Mouse (Mus musculus) midbrain, embryonic 16.5 days (tissue): ENCODE measurements around the gene Prr15l. TPM values are rescaled to one million over a fixed set of nuclear protein-coding genes. Genes with fewer than 3 reads are reported as not detected.

ENCODE experiments used
- ATAC-seq: fragments of 200-750 bp; cut with Nextera tagmentation; 2 replicates; pipeline ENCODE4 v1.8.0; 2017; ENCODE audit warnings: moderate TSS enrichment
- H3K27ac ChIP-seq: fragments of 300-500 bp; sonication (generic); 2 replicates; pipeline ENCODE4 v1.5.1; 2014; ENCODE audit warnings: mild to moderate bottlenecking, low read length, mixed read lengths
- H3K27me3 ChIP-seq: fragments of 300-500 bp; sonication (generic); 2 replicates; pipeline ENCODE4 v1.6.1; 2014; ENCODE audit warnings: low read depth, low read length, mixed read lengths; ENCODE audit not compliant: control insufficient read depth, insufficient read depth
- H3K36me3 ChIP-seq: fragments of 300-500 bp; sonication (generic); 2 replicates; pipeline ENCODE4 v1.6.1; 2014; ENCODE audit warnings: mild to moderate bottlenecking, low read length, moderate library complexity, mixed read lengths; ENCODE audit not compliant: control insufficient read depth, insufficient read depth
- H3K4me1 ChIP-seq: fragments of 300-500 bp; sonication (generic); 2 replicates; pipeline ENCODE4 v1.6.1; 2014; ENCODE audit warnings: mild to moderate bottlenecking, low read length, mixed read lengths; ENCODE audit not compliant: control insufficient read depth, insufficient read depth
- H3K4me2 ChIP-seq: fragments of 300-500 bp; sonication (generic); 2 replicates; pipeline ENCODE4 v1.6.1; 2014; ENCODE audit warnings: mild to moderate bottlenecking, low read length, mixed read lengths
- H3K4me3 ChIP-seq: fragments of 300-500 bp; sonication (generic); 2 replicates; pipeline ENCODE4 v1.5.1; 2014; ENCODE audit warnings: low read depth, mild to moderate bottlenecking, low read length, moderate library complexity, mixed read lengths
- H3K9ac ChIP-seq: fragments of 300-500 bp; sonication (generic); 2 replicates; pipeline ENCODE4 v1.6.1; 2014; ENCODE audit warnings: low read depth, low read length, mixed read lengths
- H3K9me3 ChIP-seq: fragments of 300-500 bp; sonication (generic); replicated peaks from 2 replicates; pipeline ENCODE4 v1.6.1; 2014; ENCODE audit warnings: mild to moderate bottlenecking, low read length, mixed read lengths; ENCODE audit not compliant: control insufficient read depth, poor library complexity, severe bottlenecking
- WGBS: fragments of 180-500 bp; shearing (Covaris S2); extraction: QIAGEN DNeasy Blood & Tissue Kit; methylation state at CpG from one replicate; pipeline ENCODE4 v1.1.7; 2014; 5-methylcytosine and 5-hydroxymethylcytosine counted together
- polyA plus RNA-seq: library from polyadenylated mRNA; unstranded; fragments of >200 nt; fragmentation: Nextera tagmentation; extraction: Ambion mirVana; gene quantifications from 2 replicates; pipeline ENCODE4 v1.2.1, GENCODE M21; 2015

The Prr15l gene
- polyA plus RNA-seq, 1 experiment from 2014 or later, result 0.51 TPM

GRCm38 (mm10) chr11:96952896-96953295 is 25.0 kb downstream of the Prr15l start:
- Histone ChIP-seq H3K4me2 (no peak overlapping the region), H3K9me3 (no peaks in the 10 kb centered on the region), H3K27ac (no peak overlapping the region), H3K36me3 (peaks cover 27% of the 10 kb centered on the region), H3K4me1 (no peaks in the 10 kb centered on the region), H3K9ac (no peak overlapping the region), H3K27me3 (no peaks in the 10 kb centered on the region), H3K4me3 (no peak overlapping the region)
- ATAC-seq, result no peak
- 80% methylated on average over 6 of the region's 6 CpGs for WGBS

- Histone ChIP-seq H3K4me3 (no peak overlapping the region), H3K4me2 (no peak overlapping the region), H3K27ac (no peak overlapping the region), H3K9ac (no peak overlapping the region), H3K36me3 (peaks cover 30% of the 10 kb centered on the region), H3K4me1 (no peaks in the 10 kb centered on the region), H3K9me3 (no peaks in the 10 kb centered on the region), H3K27me3 (no peaks in the 10 kb centered on the region)
- WGBS, result 91% methylated on average over 4 of the region's 4 CpGs
- no peak for ATAC-seq
Observed at GRCm38 (mm10) chr11:96955094-96955493, 27.2 kb downstream of the Prr15l start.

GRCm38 (mm10) chr11:96956009-96956724 is 28.3 kb downstream of the Prr15l start:
- Histone ChIP-seq H3K36me3 (peaks cover 37% of the 10 kb centered on the region), H3K4me1 (no peaks in the 10 kb centered on the region), H3K4me2 (no peak overlapping the region), H3K27ac (no peak overlapping the region), H3K9me3 (no peaks in the 10 kb centered on the region), H3K4me3 (no peak overlapping the region), H3K27me3 (no peaks in the 10 kb centered on the region), H3K9ac (no peak overlapping the region)
- WGBS, result 61% methylated on average over 20 of the region's 20 CpGs
- ATAC-seq, result no peak

- H3K9me3 ChIP-seq, result no peaks in the 10 kb centered on the region
- H3K4me3 ChIP-seq, result no peak overlapping the region
- H3K36me3 ChIP-seq, result peaks cover 38% of the 10 kb centered on the region
- no peaks in the 10 kb centered on the region for H3K4me1 ChIP-seq
- H3K9ac ChIP-seq, result no peak overlapping the region
- no peak overlapping the region for H3K27ac ChIP-seq
- H3K27me3 ChIP-seq, result no peaks in the 10 kb centered on the region
- ATAC-seq, result no peak
- H3K4me2 ChIP-seq, result no peak overlapping the region
- 91% methylated on average over 10 of the region's 10 CpGs for WGBS
Observed at GRCm38 (mm10) chr11:96957061-96957805, 29.3 kb downstream of the Prr15l start.

- Histone ChIP-seq H3K4me3 (no peak overlapping the region), H3K4me2 (no peak overlapping the region), H3K9me3 (no peaks in the 10 kb centered on the region), H3K9ac (no peak overlapping the region), H3K27me3 (no peaks in the 10 kb centered on the region), H3K36me3 (peaks cover 17% of the 10 kb centered on the region), H3K27ac (no peak overlapping the region), H3K4me1 (no peaks in the 10 kb centered on the region)
- WGBS, result 15% methylated on average over 8 of the region's 8 CpGs
- ATAC-seq, result peak; percentile 64; the same call in 1 of the 2 replicates
Observed at GRCm38 (mm10) chr11:96963580-96963979, 35.7 kb downstream of the Prr15l start.

- no peak overlapping the region for H3K27ac ChIP-seq
- WGBS, result 88% methylated on average over 3 of the region's 3 CpGs
- no peak overlapping the region for H3K4me2 ChIP-seq
- peaks cover 5% of the 10 kb centered on the region for H3K4me1 ChIP-seq
- peaks cover 7% of the 10 kb centered on the region; the same call in 1 of the 2 replicates for H3K36me3 ChIP-seq
- no peak for ATAC-seq
- H3K4me3 ChIP-seq, result no peak overlapping the region
- no peaks in the 10 kb centered on the region for H3K27me3 ChIP-seq
- H3K9ac ChIP-seq, result no peak overlapping the region
- H3K9me3 ChIP-seq, result no peaks in the 10 kb centered on the region
Observed at GRCm38 (mm10) chr11:96966172-96966571, 38.3 kb downstream of the Prr15l start.

GRCm38 (mm10) chr11:96966914-96967543 is 39.1 kb downstream of the Prr15l start:
- Histone ChIP-seq H3K4me3 (no peak overlapping the region), H3K9ac (no peak overlapping the region), H3K4me2 (no peak overlapping the region), H3K9me3 (no peaks in the 10 kb centered on the region), H3K27ac (no peak overlapping the region), H3K27me3 (no peaks in the 10 kb centered on the region), H3K36me3 (no peaks in the 10 kb centered on the region; the same call in 1 of the 2 replicates), H3K4me1 (peaks cover 7% of the 10 kb centered on the region)
- 86% methylated on average over 13 of the region's 13 CpGs for WGBS
- ATAC-seq, result no peak

GRCm38 (mm10) chr11:96967544-96968269 is 39.8 kb downstream of the Prr15l start:
- peaks cover 7% of the 10 kb centered on the region for H3K4me1 ChIP-seq
- H3K27me3 ChIP-seq, result no peaks in the 10 kb centered on the region
- no peak overlapping the region for H3K4me2 ChIP-seq
- ATAC-seq, result no peak
- H3K9me3 ChIP-seq, result no peaks in the 10 kb centered on the region
- no peak overlapping the region for H3K9ac ChIP-seq
- no peak overlapping the region for H3K27ac ChIP-seq
- 88% methylated on average over 11 of the region's 11 CpGs for WGBS
- no peak overlapping the region for H3K4me3 ChIP-seq
- no peaks in the 10 kb centered on the region for H3K36me3 ChIP-seq
